In genomic region chr2:26351358-26352290, GRCm38 (mm10) we compare ENCODE assay signal across 8 mouse cellular contexts. TPM values are rescaled to one million over a fixed set of nuclear protein-coding genes. Genes with fewer than 3 reads are reported as not detected.
DNase-seq lines count a peak whose midpoint lies in the region; ATAC-seq and TF ChIP-seq lines count a peak whose summit lies in the region.

Gene Dnlz (minus strand): TSS chr2:26352110.

- H3K9ac ChIP-seq in forebrain, postnatal 0 days = peak within 1 kb of the TSS; percentile 97
- H3K9ac ChIP-seq in lung, embryonic 15.5 days = peak within 1 kb of the TSS; percentile 93

- H3K9me3 ChIP-seq in G1E (replicated peaks) = no peaks in the 10 kb centered on the region
- H3K9me3 ChIP-seq in forebrain, postnatal 0 days (ENCODE audit: low read length) = no peaks in the 10 kb centered on the region
- H3K9me3 ChIP-seq in lung, embryonic 15.5 days = no peaks in the 10 kb centered on the region

- 3% methylated on average over 62 of the region's 62 CpGs for whole genome bisulfite sequencing in forebrain, postnatal 0 days
- WGBS in lung, embryonic 15.5 days = 1% methylated on average over 62 of the region's 62 CpGs

- H3K36me3 ChIP-seq in G1E (replicated peaks) = peaks cover 38% of the 10 kb centered on the region
- H3K36me3 ChIP-seq in forebrain, postnatal 0 days (ENCODE audit: insufficient read depth) = peaks cover 35% of the 10 kb centered on the region
- H3K36me3 ChIP-seq in lung, embryonic 15.5 days = peaks cover 28% of the 10 kb centered on the region; the same call in 1 of the 2 replicates

- H3K4me1 ChIP-seq in G1E (ENCODE audit: insufficient read depth, low read depth, low read length) = peaks cover 42% of the 10 kb centered on the region
- H3K4me1 ChIP-seq in forebrain, postnatal 0 days (ENCODE audit: insufficient read depth) = peaks cover 10% of the 10 kb centered on the region; the same call in 1 of the 2 replicates
- peaks cover 44% of the 10 kb centered on the region for H3K4me1 ChIP-seq in lung, embryonic 15.5 days

- DNase-seq in G1E (ENCODE audit: low spot score) = peak; percentile 91
- DNase-seq in cerebellum, adult 18-20 months = peak; percentile 89 to 97
- peak; percentile 96 for DNase-seq in forebrain, postnatal 0 days
- DNase-seq in heart, postnatal 4 days = peak; percentile 96
- peak; percentile 90 to 95 for DNase-seq in layer of hippocampus, adult 8-10 months (ENCODE audit: low spot score in 2 of 2)
- DNase-seq in ovary, adult 18-20 months (ENCODE audit: low spot score) = peak; percentile 87
- peak; percentile 95 for DNase-seq in thymus, postnatal 0 days (ENCODE audit: low spot score)

- peak within 1 kb of the TSS; percentile 89 for H3K4me2 ChIP-seq in forebrain, postnatal 0 days (ENCODE audit: low read depth)
- peak within 1 kb of the TSS; percentile 97 for H3K4me2 ChIP-seq in lung, embryonic 15.5 days

- peaks cover 10% of the 10 kb centered on the region for H3K27me3 ChIP-seq in G1E (ENCODE audit: insufficient read depth, low read length)
- no peaks in the 10 kb centered on the region for H3K27me3 ChIP-seq in forebrain, postnatal 0 days (ENCODE audit: insufficient read depth, low read length)
- H3K27me3 ChIP-seq in lung, embryonic 15.5 days = no peaks in the 10 kb centered on the region

- H3K4me3 ChIP-seq in G1E (ENCODE audit: low read depth, low read length) = peak within 1 kb of the TSS; percentile 83
- peak within 1 kb of the TSS; percentile 86 for H3K4me3 ChIP-seq in forebrain, postnatal 0 days (ENCODE audit: low read depth, low read length)
- H3K4me3 ChIP-seq in lung, embryonic 15.5 days = peak within 1 kb of the TSS; percentile 75

- H3K27ac ChIP-seq in forebrain, postnatal 0 days (ENCODE audit: low read depth, low read length) = peak within 1 kb of the TSS; percentile 94
- H3K27ac ChIP-seq in lung, embryonic 15.5 days = peak within 1 kb of the TSS; percentile 87

- TF ChIP-seq CTCF in G1E (IDR thresholded peaks at IDR 0.05; ENCODE audit: low read depth, low read length) = 0 out of 2 replicates have a peak, but pooled peaks have one; percentile 17
- peak; percentile 80 for TF ChIP-seq CTCF in forebrain, postnatal 0 days (IDR thresholded peaks at IDR 0.05; ENCODE audit: low read depth)

- peak; percentile 68 for ATAC-seq in G1E (ENCODE audit: extremely low read depth, insufficient number of reproducible peaks, low FRiP score, poor library complexity, severe bottlenecking)
- peak; percentile 92 for ATAC-seq in forebrain, postnatal 0 days
- ATAC-seq in lung, embryonic 15.5 days (ENCODE audit: borderline replicate concordance, extremely low read depth, low FRiP score, low TSS enrichment) = peak; percentile 74

RNA-seq across cellular contexts. Expression of gene Dnlz, which starts in this region (rescaled TPM):
- total RNA-seq in G1E (2014; fragmentation: Nextera tagmentation) (7.6 and 8.8 TPM in 2 replicates), G1E (2017) (9.4 and 9.8 TPM in 2 replicates)
- polyA plus RNA-seq in G1E (2012) = 14.2 and 14.5 TPM in 2 replicates
- 32.2 and 39.8 TPM in 2 replicates for total RNA-seq in forebrain, postnatal 0 days (2014; rRNA removed)
- polyA plus RNA-seq in forebrain, postnatal 0 days (2015; fragmentation: Nextera tagmentation; extraction: Ambion mirVana) = 28.8 and 33.2 TPM in 2 replicates
- 10 to 100 TPM; 16.1 to 16.6 TPM for total RNA-seq in heart, postnatal 4 days (2021)
- 10 to 100 TPM; 22.4 to 27.7 (median 24.8) TPM for total RNA-seq in layer of hippocampus, adult 8-10 months (2022)
- polyA plus RNA-seq in lung, embryonic 15.5 days (2015; fragmentation: Nextera tagmentation; extraction: Ambion mirVana) = 25.5 and 27.3 TPM in 2 replicates
- 22.2 and 24.5 TPM in 2 replicates for polyA plus RNA-seq in thymus, postnatal 0 days (2015; fragmentation: Nextera tagmentation; extraction: Ambion mirVana)

Comparison
In these comparisons a context has a peak if more than half of its experiments do, and no peak if none do; other contexts are left out.
1. Peak in every context shown above with its lines: DNase-seq, ATAC-seq, H3K4me3 ChIP-seq and H3K27ac ChIP-seq.